In genomic region chr3:90114342-90114741, GRCm38 (mm10) we compare ENCODE assay signal across 12 mouse cellular contexts. TPM values are rescaled to one million over a fixed set of nuclear protein-coding genes. Genes with fewer than 3 reads are reported as not detected.
A peak's percentile ranks its signal among the peaks of the same experiment; 100 is the strongest.
DNase-seq lines count a peak whose midpoint lies in the region; ATAC-seq and TF ChIP-seq lines count a peak whose summit lies in the region.
"Had no signal": no experiment of that assay in that cellular context is flagged by ENCODE, and none has a peak within 500 bp of the region (broad histone marks: within the 10 kb centered on the region; RNA-seq: fewer than 3 reads in every experiment).

No protein-coding gene starts in this region.

- H3K4me1 ChIP-seq in liver, postnatal 0 days (ENCODE audit: insufficient read depth) = no peaks in the 10 kb centered on the region
- H3K4me1 ChIP-seq in liver, embryonic 12.5 days = no peaks in the 10 kb centered on the region
- no peaks in the 10 kb centered on the region for H3K4me1 ChIP-seq in hindbrain, embryonic 12.5 days
- H3K4me1 ChIP-seq: forebrain, embryonic 12.5 days; neural tube, embryonic 15.5 days had no signal

- 83% methylated on average over 2 of the region's 2 CpGs for whole genome bisulfite sequencing in liver, postnatal 0 days (ENCODE audit: insufficient replicate concordance)
- 77% methylated on average over 2 of the region's 2 CpGs for WGBS in liver, embryonic 12.5 days (ENCODE audit: insufficient replicate concordance)
- WGBS in hindbrain, embryonic 12.5 days = 82% methylated on average over 2 of the region's 2 CpGs

- H3K27me3 ChIP-seq in liver, postnatal 0 days (ENCODE audit: insufficient read depth, low read length) = no peaks in the 10 kb centered on the region
- H3K27me3 ChIP-seq in liver, embryonic 12.5 days (replicated peaks) = no peaks in the 10 kb centered on the region
- no peaks in the 10 kb centered on the region for H3K27me3 ChIP-seq in hindbrain, embryonic 12.5 days
- H3K27me3 ChIP-seq: forebrain, embryonic 12.5 days; heart, embryonic 13.5 days; neural tube, embryonic 15.5 days had no signal

- peak; percentile 44 for DNase-seq in adrenal gland, postnatal 10 days
- DNase-seq in adrenal gland, postnatal 4 days (ENCODE audit: low spot score in 2 of 2) = no peak
- no peak for DNase-seq in liver, postnatal 0 days
- DNase-seq in induced T-regulatory cell, adult 2 months (ENCODE audit: low read depth) = peak; percentile 42
- peak; percentile 7 for DNase-seq in thymus, postnatal 0 days (ENCODE audit: low spot score)
- DNase-seq in right cerebral cortex, postnatal 4 days = no peak
- DNase-seq: left cerebral cortex, postnatal 4 days had no signal

- no peak overlapping the region for H3K27ac ChIP-seq in liver, postnatal 0 days (ENCODE audit: low read depth)
- no peak overlapping the region for H3K27ac ChIP-seq in liver, embryonic 12.5 days
- H3K27ac ChIP-seq in hindbrain, embryonic 12.5 days = no peak overlapping the region
- H3K27ac ChIP-seq: forebrain, embryonic 12.5 days; heart, embryonic 13.5 days; neural tube, embryonic 15.5 days had no signal

- TF ChIP-seq EP300 in liver, postnatal 0 days (IDR thresholded peaks at IDR 0.05; ENCODE audit: low read depth) = no peak

- peak; percentile 31; the same call in 1 of the 2 replicates for TF ChIP-seq CTCF in liver, postnatal 0 days (IDR thresholded peaks at IDR 0.05; ENCODE audit: low read depth)

- H3K4me2 ChIP-seq in liver, postnatal 0 days (ENCODE audit: low read depth, low read length) = no peak overlapping the region
- H3K4me2 ChIP-seq in liver, embryonic 12.5 days = no peak overlapping the region
- H3K4me2 ChIP-seq in hindbrain, embryonic 12.5 days (replicated peaks) = no peak overlapping the region
- H3K4me2 ChIP-seq: forebrain, embryonic 12.5 days; heart, embryonic 13.5 days; neural tube, embryonic 15.5 days had no signal

- ATAC-seq in liver, postnatal 0 days = no peak
- ATAC-seq in liver, embryonic 12.5 days = no peak
- no peak for ATAC-seq in hindbrain, embryonic 12.5 days (ENCODE audit: low FRiP score)

- H3K9me3 ChIP-seq in liver, postnatal 0 days (ENCODE audit: low read length) = no peaks in the 10 kb centered on the region
- H3K9me3 ChIP-seq in liver, embryonic 12.5 days (replicated peaks) = no peaks in the 10 kb centered on the region
- H3K9me3 ChIP-seq in hindbrain, embryonic 12.5 days (replicated peaks) = no peaks in the 10 kb centered on the region
- H3K9me3 ChIP-seq: forebrain, embryonic 12.5 days; heart, embryonic 13.5 days; neural tube, embryonic 15.5 days had no signal

- H3K4me3 ChIP-seq in liver, postnatal 0 days (ENCODE audit: low read depth, low read length) = no peak overlapping the region
- no peak overlapping the region for H3K4me3 ChIP-seq in liver, embryonic 12.5 days
- no peak overlapping the region for H3K4me3 ChIP-seq in hindbrain, embryonic 12.5 days
- H3K4me3 ChIP-seq: forebrain, embryonic 12.5 days; heart, embryonic 13.5 days; neural tube, embryonic 15.5 days had no signal

- H3K36me3 ChIP-seq in liver, postnatal 0 days (replicated peaks; ENCODE audit: insufficient read depth, low read length) = no peaks in the 10 kb centered on the region
- H3K36me3 ChIP-seq in liver, embryonic 12.5 days = no peaks in the 10 kb centered on the region
- H3K36me3 ChIP-seq in hindbrain, embryonic 12.5 days = no peaks in the 10 kb centered on the region
- H3K36me3 ChIP-seq: forebrain, embryonic 12.5 days; heart, embryonic 13.5 days; neural tube, embryonic 15.5 days had no signal

- no peak overlapping the region for H3K9ac ChIP-seq in liver, postnatal 0 days (replicated peaks)
- H3K9ac ChIP-seq in liver, embryonic 12.5 days = no peak overlapping the region
- no peak overlapping the region for H3K9ac ChIP-seq in hindbrain, embryonic 12.5 days
- H3K9ac ChIP-seq: forebrain, embryonic 12.5 days; heart, embryonic 13.5 days; neural tube, embryonic 15.5 days had no signal

RNA-seq across cellular contexts. Expression of gene Nup210l, which starts 10.4 kb away (rescaled TPM):
- total RNA-seq in adrenal gland, postnatal 10 days (2021) = under 1 TPM; 0.24 to 0.42 TPM
- under 1 TPM; 0.45 to 0.48 TPM for total RNA-seq in adrenal gland, postnatal 4 days (2021)
- 0.02 and 0.04 TPM in 2 replicates for polyA plus RNA-seq in liver, postnatal 0 days (2015; fragmentation: Nextera tagmentation; extraction: Ambion mirVana)
- 0.11 and 0.19 TPM in 2 replicates for polyA plus RNA-seq in liver, embryonic 12.5 days (2016; fragmentation: Nextera tagmentation; extraction: Ambion mirVana)
- polyA plus RNA-seq in thymus, postnatal 0 days (2015; fragmentation: Nextera tagmentation; extraction: Ambion mirVana) = 0.15 and 0.27 TPM in 2 replicates
- polyA plus RNA-seq in hindbrain, embryonic 12.5 days (2016; fragmentation: Nextera tagmentation; extraction: Ambion mirVana) = 0.51 and 0.75 TPM in 2 replicates

RNA-seq across cellular contexts. Expression of gene Tpm3, which starts 41.9 kb away (rescaled TPM):
- total RNA-seq in adrenal gland, postnatal 10 days (2021) = 100 to 1,000 TPM; 165 to 251 TPM
- 100 to 1,000 TPM; 234 to 246 TPM for total RNA-seq in adrenal gland, postnatal 4 days (2021)
- 156 and 162 TPM in 2 replicates for polyA plus RNA-seq in liver, postnatal 0 days (2015; fragmentation: Nextera tagmentation; extraction: Ambion mirVana)
- 299 and 315 TPM in 2 replicates for polyA plus RNA-seq in liver, embryonic 12.5 days (2016; fragmentation: Nextera tagmentation; extraction: Ambion mirVana)
- polyA plus RNA-seq in thymus, postnatal 0 days (2015; fragmentation: Nextera tagmentation; extraction: Ambion mirVana) = 687 and 711 TPM in 2 replicates
- polyA plus RNA-seq in hindbrain, embryonic 12.5 days (2016; fragmentation: Nextera tagmentation; extraction: Ambion mirVana) = 510 and 525 TPM in 2 replicates

Comparison
In these comparisons a context has a peak if more than half of its experiments do, and no peak if none do; other contexts are left out.
1. DNase-seq: peak in adrenal gland, postnatal 10 days (single experiment), induced T-regulatory cell, adult 2 months (single experiment) and thymus, postnatal 0 days (single experiment); none in adrenal gland, postnatal 4 days (0 of 2), liver, postnatal 0 days (single experiment) and right cerebral cortex, postnatal 4 days (single experiment).